Mouse (Mus musculus) kidney, embryonic 14.5 days (tissue): ENCODE measurements around the gene Ndufaf2. TPM values are rescaled to one million over a fixed set of nuclear protein-coding genes. Genes with fewer than 3 reads are reported as not detected.

ENCODE experiments used
- ATAC-seq: fragments of 200-750 bp; cut with Nextera tagmentation; 2 replicates; pipeline ENCODE4 v1.8.0; 2017; ENCODE audit warnings: moderate number of reproducible peaks, mild to moderate bottlenecking, moderate TSS enrichment, moderate library complexity; ENCODE audit not compliant: low FRiP score, low TSS enrichment
- H3K27ac ChIP-seq: fragments of 300-500 bp; sonication (generic); 2 replicates; pipeline ENCODE4 v1.5.1; 2014; ENCODE audit warnings: low read depth, mild to moderate bottlenecking, low read length, moderate library complexity, mixed read lengths
- H3K27me3 ChIP-seq: fragments of 300-500 bp; sonication (generic); 2 replicates; pipeline ENCODE4 v1.6.1; 2014; ENCODE audit warnings: mild to moderate bottlenecking, low read length; ENCODE audit not compliant: control insufficient read depth, insufficient read depth
- H3K36me3 ChIP-seq: fragments of 300-500 bp; sonication (generic); 2 replicates; pipeline ENCODE4 v1.6.1; 2014; ENCODE audit warnings: low read length, mixed read lengths; ENCODE audit not compliant: control insufficient read depth, insufficient read depth
- H3K4me1 ChIP-seq: fragments of 300-500 bp; sonication (generic); 2 replicates; pipeline ENCODE4 v1.6.1; 2014; ENCODE audit warnings: low read length, mixed read lengths; ENCODE audit not compliant: control insufficient read depth, insufficient read depth
- H3K4me2 ChIP-seq: fragments of 300-500 bp; sonication (generic); replicated peaks from 2 replicates; pipeline ENCODE4 v1.6.1; 2014; ENCODE audit warnings: low read depth, mild to moderate bottlenecking, low read length
- H3K4me3 ChIP-seq: fragments of 300-500 bp; sonication (generic); 2 replicates; pipeline ENCODE4 v1.5.1; 2014; ENCODE audit warnings: mild to moderate bottlenecking, low read length
- H3K9ac ChIP-seq: fragments of 300-500 bp; sonication (generic); 2 replicates; pipeline ENCODE4 v1.6.1; 2014; ENCODE audit warnings: low read depth, mild to moderate bottlenecking, low read length, moderate library complexity
- H3K9me3 ChIP-seq: fragments of 300-500 bp; sonication (generic); 2 replicates; pipeline ENCODE4 v1.6.1; 2016; ENCODE audit warnings: low read length; ENCODE audit not compliant: control insufficient read depth
- WGBS: fragments of 180-500 bp; shearing (Covaris S2); extraction: QIAGEN DNeasy Blood & Tissue Kit; methylation state at CpG from one replicate; pipeline ENCODE4 v1.1.7; 2014; 5-methylcytosine and 5-hydroxymethylcytosine counted together
- polyA plus RNA-seq: library from polyadenylated mRNA; unstranded; fragments of >200 nt; fragmentation: Nextera tagmentation; extraction: Ambion mirVana; gene quantifications from 2 replicates; pipeline ENCODE4 v1.2.1, GENCODE M21; 2014

Gene Ndufaf2
- polyA plus RNA-seq, 1 experiment from 2014 or later = 80.4 TPM

GRCm38 (mm10) chr13:108084086-108084485 is 74.3 kb downstream of the Ndufaf2 start:
- no peak overlapping the region for H3K9ac ChIP-seq
- H3K4me2 ChIP-seq = no peak overlapping the region
- H3K36me3 ChIP-seq = 0 out of 2 replicates have a peak, but pooled peaks cover 2% of the 10 kb centered on the region
- H3K27ac ChIP-seq = no peak overlapping the region
- no peaks in the 10 kb centered on the region for H3K27me3 ChIP-seq
- H3K4me1 ChIP-seq = no peaks in the 10 kb centered on the region
- H3K4me3 ChIP-seq = no peak overlapping the region
- no peaks in the 10 kb centered on the region for H3K9me3 ChIP-seq
- 93% methylated on average over 4 of the region's 4 CpGs for WGBS
- ATAC-seq = no peak

- whole genome bisulfite sequencing = 85% methylated on average over 4 of the region's 4 CpGs
- Histone ChIP-seq H3K27me3 (no peaks in the 10 kb centered on the region), H3K9me3 (no peaks in the 10 kb centered on the region), H3K27ac (no peak overlapping the region), H3K4me1 (no peaks in the 10 kb centered on the region), H3K36me3 (no peaks in the 10 kb centered on the region), H3K9ac (no peak overlapping the region), H3K4me2 (no peak overlapping the region), H3K4me3 (no peak overlapping the region)
- no peak for ATAC-seq
Measured at GRCm38 (mm10) chr13:108077901-108078300, 80.5 kb downstream of the Ndufaf2 start.

GRCm38 (mm10) chr13:108077476-108077875 is 80.9 kb downstream of the Ndufaf2 start:
- Histone ChIP-seq H3K4me1 (no peaks in the 10 kb centered on the region), H3K27ac (no peak overlapping the region), H3K4me2 (no peak overlapping the region), H3K36me3 (no peaks in the 10 kb centered on the region), H3K27me3 (no peaks in the 10 kb centered on the region), H3K9me3 (no peaks in the 10 kb centered on the region), H3K9ac (no peak overlapping the region), H3K4me3 (no peak overlapping the region)
- 85% methylated on average over 6 of the region's 6 CpGs for WGBS
- no peak for ATAC-seq

GRCm38 (mm10) chr13:108070171-108070570 is 88.3 kb downstream of the Ndufaf2 start:
- H3K36me3 ChIP-seq = no peaks in the 10 kb centered on the region
- no peaks in the 10 kb centered on the region for H3K9me3 ChIP-seq
- no peak overlapping the region for H3K27ac ChIP-seq
- ATAC-seq = no peak
- H3K4me1 ChIP-seq = no peaks in the 10 kb centered on the region
- H3K4me3 ChIP-seq = no peak overlapping the region
- H3K4me2 ChIP-seq = no peak overlapping the region
- no peaks in the 10 kb centered on the region for H3K27me3 ChIP-seq
- H3K9ac ChIP-seq = no peak overlapping the region
- 97% methylated on average over 10 of the region's 10 CpGs for WGBS

GRCm38 (mm10) chr13:108069151-108069550 is 89.3 kb downstream of the Ndufaf2 start:
- Histone ChIP-seq H3K9ac (no peak overlapping the region), H3K36me3 (no peaks in the 10 kb centered on the region), H3K4me3 (no peak overlapping the region), H3K4me1 (no peaks in the 10 kb centered on the region), H3K4me2 (no peak overlapping the region), H3K9me3 (no peaks in the 10 kb centered on the region), H3K27ac (no peak overlapping the region), H3K27me3 (no peaks in the 10 kb centered on the region)
- no peak for ATAC-seq
- 75% methylated on average over 4 of the region's 4 CpGs for WGBS

DNA sequence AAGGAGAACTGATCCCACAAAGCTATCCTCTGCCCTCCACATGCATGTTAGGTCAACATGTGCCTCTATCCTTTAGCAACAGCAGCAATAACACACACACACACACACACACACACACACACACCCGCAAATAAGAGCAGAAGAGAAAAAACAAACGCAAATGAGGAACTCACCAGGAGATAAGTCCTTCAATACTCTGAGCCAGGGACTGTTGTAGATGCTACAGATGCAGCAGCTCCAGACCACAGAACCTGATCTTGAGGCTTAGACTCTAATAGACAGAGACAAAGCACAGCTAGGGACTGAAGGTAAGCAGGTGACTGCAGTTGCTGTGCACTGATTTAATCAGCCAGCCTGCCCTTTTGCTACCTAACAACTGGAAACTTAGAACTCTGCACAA is 92.4 kb downstream of the Ndufaf2 start:
- no peaks in the 10 kb centered on the region for H3K27me3 ChIP-seq
- no peak overlapping the region for H3K9ac ChIP-seq
- ATAC-seq = no peak
- 93% methylated on average over 2 of the region's 2 CpGs for WGBS
- no peak overlapping the region for H3K4me3 ChIP-seq
- no peak overlapping the region for H3K27ac ChIP-seq
- no peaks in the 10 kb centered on the region for H3K4me1 ChIP-seq
- H3K36me3 ChIP-seq = no peaks in the 10 kb centered on the region
- no peak overlapping the region for H3K4me2 ChIP-seq
- no peaks in the 10 kb centered on the region for H3K9me3 ChIP-seq

DNA sequence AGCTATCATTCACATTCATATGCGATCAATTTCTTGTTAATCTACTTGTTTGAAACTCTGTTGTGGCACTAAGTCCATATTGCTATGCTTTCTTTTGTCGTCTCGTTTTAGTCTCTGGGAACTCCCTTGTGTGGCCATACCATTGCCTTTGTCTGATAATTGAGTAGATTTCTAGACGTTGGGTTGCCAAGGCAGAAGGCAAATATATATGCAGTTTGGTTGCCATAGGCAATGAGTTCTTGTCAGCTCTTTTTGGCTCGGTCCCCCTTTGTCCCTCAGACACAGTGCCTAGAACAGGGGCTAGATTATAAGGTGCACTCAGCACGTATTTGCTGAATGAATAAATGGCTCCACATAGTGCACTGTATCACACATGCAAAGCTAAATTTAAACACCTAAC is 94.1 kb downstream of the Ndufaf2 start:
- 88% methylated on average over 6 of the region's 6 CpGs for WGBS
- ATAC-seq = no peak
- no peaks in the 10 kb centered on the region for H3K27me3 ChIP-seq

DNA sequence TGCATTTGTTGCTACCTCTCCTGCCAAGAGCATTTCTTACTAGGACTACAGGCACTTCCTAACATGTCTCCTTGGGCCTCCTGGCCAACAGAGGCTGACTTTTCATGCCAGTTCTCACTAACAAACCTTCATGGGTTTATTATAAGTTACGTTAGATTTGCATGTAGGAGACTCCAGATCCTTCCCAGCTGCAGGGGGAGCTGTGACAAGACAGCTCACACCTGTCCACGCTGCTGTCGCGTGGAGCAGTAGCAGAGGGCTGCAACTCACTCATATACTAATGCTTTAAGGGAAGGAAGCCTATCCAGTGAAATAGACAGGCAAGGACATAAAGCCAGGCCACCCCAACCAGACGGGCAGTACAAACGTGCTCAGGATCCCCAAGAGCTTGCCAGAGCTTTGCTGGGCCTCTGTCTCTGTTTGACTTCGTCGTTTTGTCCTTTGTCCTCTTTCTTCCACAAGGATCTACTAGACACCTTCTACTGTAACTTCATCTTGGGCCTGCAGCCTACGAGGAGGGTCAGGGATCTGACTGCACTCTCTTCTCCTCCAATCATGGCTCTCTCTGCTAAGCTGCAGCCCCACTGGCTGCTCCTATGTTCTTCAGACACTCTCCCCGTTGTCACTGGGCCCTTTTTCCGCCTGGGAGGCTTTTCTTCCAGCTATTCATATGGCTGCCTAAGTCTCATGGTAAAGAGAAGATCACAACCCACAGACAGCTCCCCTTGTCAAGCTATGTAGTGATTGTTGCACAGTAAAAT is 94.9 kb downstream of the Ndufaf2 start:
- Histone ChIP-seq H3K4me1 (0 out of 2 replicates have a peak, but pooled peaks cover 6% of the 10 kb centered on the region), H3K27ac (no peak overlapping the region), H3K27me3 (no peaks in the 10 kb centered on the region), H3K36me3 (no peaks in the 10 kb centered on the region), H3K9me3 (no peaks in the 10 kb centered on the region), H3K4me3 (no peak overlapping the region), H3K4me2 (no peak overlapping the region), H3K9ac (no peak overlapping the region)
- WGBS = 72% methylated on average over 11 of the region's 11 CpGs
- ATAC-seq = no peak

More for the DNA sequence above, 94.1 kb downstream of the Ndufaf2 start:
- Histone ChIP-seq H3K4me3 (no peak overlapping the region), H3K36me3 (no peaks in the 10 kb centered on the region), H3K4me1 (0 out of 2 replicates have a peak, but pooled peaks cover 6% of the 10 kb centered on the region), H3K27ac (no peak overlapping the region), H3K9ac (no peak overlapping the region), H3K4me2 (no peak overlapping the region), H3K9me3 (no peaks in the 10 kb centered on the region)

DNA sequence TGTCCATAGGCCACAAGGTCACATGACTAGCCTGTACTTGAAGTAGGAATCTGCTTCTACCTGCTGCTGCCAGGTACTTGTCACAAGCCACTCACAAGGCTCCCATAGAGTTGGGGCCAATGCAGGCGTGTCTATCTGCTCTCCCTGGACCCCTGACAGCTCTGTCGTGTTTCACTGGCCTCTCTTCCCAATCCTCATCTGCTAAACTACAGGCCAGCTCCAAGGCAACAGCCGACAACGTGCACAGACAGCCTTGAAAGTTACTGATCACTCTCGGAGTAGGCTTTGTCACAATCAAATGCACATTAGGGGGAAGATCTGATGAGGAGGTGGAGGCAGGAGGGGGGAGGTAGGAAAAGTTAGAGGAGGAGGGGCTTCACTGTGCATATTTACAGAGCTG is 95.5 kb downstream of the Ndufaf2 start:
- Histone ChIP-seq H3K4me2 (no peak overlapping the region), H3K36me3 (no peaks in the 10 kb centered on the region), H3K9me3 (no peaks in the 10 kb centered on the region), H3K27me3 (no peaks in the 10 kb centered on the region), H3K4me3 (no peak overlapping the region), H3K9ac (no peak overlapping the region), H3K27ac (no peak overlapping the region), H3K4me1 (0 out of 2 replicates have a peak, but pooled peaks cover 6% of the 10 kb centered on the region)
- no peak for ATAC-seq
- WGBS = 83% methylated on average over 5 of the region's 5 CpGs
